Mouse (Mus musculus): ENCODE results near the gene Vmn1r91. TPM values are rescaled to one million over a fixed set of nuclear protein-coding genes. Genes with fewer than 3 reads are reported as not detected.

Vmn1r91 gene
- 0.24 TPM for polyA plus RNA-seq (2017; shearing (Covaris generic))

DNA sequence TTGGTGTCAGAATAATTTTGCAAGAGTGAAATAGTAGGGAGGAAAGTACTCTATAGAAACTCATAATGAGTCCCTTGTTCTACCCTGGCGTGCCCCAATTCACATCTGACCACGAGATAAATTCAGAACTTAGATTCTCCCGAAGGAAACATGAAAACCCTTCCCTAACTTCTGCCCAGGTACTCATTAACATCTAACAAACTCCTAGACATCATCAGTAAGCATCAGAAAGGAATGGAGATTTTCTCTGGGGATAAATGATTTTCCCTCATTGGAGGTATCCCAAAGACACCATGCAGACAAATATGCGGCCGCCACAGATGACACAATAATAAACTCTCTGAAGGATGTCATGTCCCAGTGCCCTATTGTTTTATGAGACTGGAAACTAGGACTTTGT, at the start of gene Vmn1r91:
TSS of gene Vmn1r91 (plus strand) at position 301 of the 400 bp plus-strand sequence.

DNA sequence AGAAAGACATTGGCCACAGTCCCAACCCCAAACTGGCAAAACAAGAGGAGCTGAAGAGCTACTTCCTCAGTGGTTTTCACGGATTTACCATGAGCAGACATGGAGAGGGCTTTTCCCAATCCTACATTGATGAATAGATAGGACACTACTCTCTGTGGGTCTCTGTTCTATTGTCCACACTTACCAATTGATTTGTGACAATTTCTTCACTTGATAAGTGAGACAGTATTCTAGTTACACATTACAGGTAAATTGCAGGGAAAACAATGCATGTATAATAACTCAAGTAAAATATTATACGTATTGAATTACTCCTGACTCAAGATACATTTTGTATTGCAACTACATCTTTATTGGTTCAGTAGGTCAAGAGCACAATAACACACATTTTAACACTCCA, 23.0 kb downstream of the Vmn1r91 start, which contains the start of gene Gm16442:
TSS of gene Gm16442 (minus strand) at position 101 of the 400 bp plus-strand sequence.

DNA sequence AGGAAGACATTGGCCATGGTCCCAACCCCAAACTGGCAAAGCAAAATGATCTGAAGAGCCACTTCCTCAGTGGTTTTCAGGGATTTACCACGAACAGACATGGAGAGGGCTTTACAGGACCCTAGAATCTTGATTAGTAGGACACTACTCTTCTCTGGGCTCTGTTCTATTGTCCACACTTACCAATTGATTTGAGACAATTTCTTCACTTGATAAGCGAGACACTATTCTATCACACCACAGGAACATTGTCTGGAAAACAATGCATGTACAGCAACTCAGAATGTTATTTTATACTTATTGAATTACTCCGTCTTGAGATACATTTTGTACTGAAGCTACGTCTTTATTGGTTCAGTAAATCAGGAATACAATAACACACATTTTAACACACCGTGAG, 39.5 kb downstream of the Vmn1r91 start, which contains the start of gene Vmn1r93:
TSS of gene Vmn1r93 (minus strand) at position 101 of the 400 bp plus-strand sequence.

Other genes with a start within 250 kb of the Vmn1r91 start
- gene Gm19345, start 247.7 kb upstream of the Vmn1r91 start, polyA plus RNA-seq (2017; shearing (Covaris generic)), result not detected
- gene Ceacam16, start 238.4 kb upstream of the Vmn1r91 start, polyA plus RNA-seq (2017; shearing (Covaris generic)), result not detected
- not detected for gene Ceacam19, start 211.7 kb upstream of the Vmn1r91 start, polyA plus RNA-seq (2017; shearing (Covaris generic))
- 56.6 TPM for gene Pvr, start 178.5 kb upstream of the Vmn1r91 start, polyA plus RNA-seq (2017; shearing (Covaris generic))
- gene Igsf23, start 148.9 kb upstream of the Vmn1r91 start, polyA plus RNA-seq (2017; shearing (Covaris generic)), result 1.5 TPM
- not detected for gene Ceacam20, start 134.3 kb upstream of the Vmn1r91 start, polyA plus RNA-seq (2017; shearing (Covaris generic))
- gene Nlrp9b, start 108.2 kb upstream of the Vmn1r91 start, polyA plus RNA-seq (2017; shearing (Covaris generic)), result not detected
- gene Gm16442, start 22.9 kb downstream of the Vmn1r91 start, polyA plus RNA-seq (2017; shearing (Covaris generic)), result not detected
- not detected for gene Vmn1r93, start 39.4 kb downstream of the Vmn1r91 start, polyA plus RNA-seq (2017; shearing (Covaris generic))
- gene Vmn1r94, start 68.7 kb downstream of the Vmn1r91 start, polyA plus RNA-seq (2017; shearing (Covaris generic)), result not detected
- gene Vmn1r95, start 94.0 kb downstream of the Vmn1r91 start, polyA plus RNA-seq (2017; shearing (Covaris generic)), result not detected
- not detected for gene Gm6164, start 105.9 kb downstream of the Vmn1r91 start, polyA plus RNA-seq (2017; shearing (Covaris generic))
- gene Gm4498, start 134.1 kb downstream of the Vmn1r91 start, polyA plus RNA-seq (2017; shearing (Covaris generic)), result not detected
- 0.69 TPM for gene Gm5890, start 163.2 kb downstream of the Vmn1r91 start, polyA plus RNA-seq (2017; shearing (Covaris generic))
- gene Gm4133, start 234.4 kb downstream of the Vmn1r91 start, polyA plus RNA-seq (2017; shearing (Covaris generic)), result not detected